Mouse (Mus musculus): ENCODE results near the gene Abraxas2. TPM values are rescaled to one million over a fixed set of nuclear protein-coding genes. Genes with fewer than 3 reads are reported as not detected.

The Abraxas2 gene
- total and polyA plus RNA-seq, 3 experiments = 30.1 to 31.1 TPM; not detected in 1

- H3K79me2 ChIP-seq (ENCODE audit: control insufficient read depth, insufficient read depth, low read length, poor library complexity) = no peaks in the 10 kb centered on the region
- H3K9me3 ChIP-seq (replicated peaks; ENCODE audit: insufficient read depth, low read length) = no peaks in the 10 kb centered on the region
- no peak overlapping the region for H3K4me3 ChIP-seq (ENCODE audit: control insufficient read depth in 1 of 2, insufficient read depth in 1 of 2, low read depth in 2 of 2, low read length in 2 of 2)
- no peaks in the 10 kb centered on the region; a peak in 2 of 4 replicates for H3K36me3 ChIP-seq (ENCODE audit: control insufficient read depth in 1 of 2, insufficient read depth in 2 of 2, low read length in 2 of 2)
- H3K9ac ChIP-seq (ENCODE audit: control insufficient read depth, low read depth, low read length, poor library complexity, severe bottlenecking) = no peak overlapping the region
- DNase-seq (ENCODE audit: low read depth, low spot score) = peak; percentile 33
- H3K4me1 ChIP-seq (ENCODE audit: control insufficient read depth in 1 of 2, insufficient read depth in 2 of 2, low read length in 2 of 2) = no peaks in the 10 kb centered on the region
- TF ChIP-seq TAL1 (IDR thresholded peaks at IDR 0.05; ENCODE audit: low read length) (peak; percentile 41), POLR2AphosphoS2 (IDR thresholded peaks at IDR 0.05; ENCODE audit: low read length) (no peak)
- H3K27ac ChIP-seq (ENCODE audit: control insufficient read depth, low read depth, low read length) = no peak overlapping the region
- no peaks in the 10 kb centered on the region for H3K27me3 ChIP-seq (ENCODE audit: control insufficient read depth in 1 of 2, insufficient read depth in 2 of 2, low read length in 2 of 2)
Measured at GRCm38 (mm10) chr7:132843152-132843551, 15.9 kb upstream of the Abraxas2 start.

DNA sequence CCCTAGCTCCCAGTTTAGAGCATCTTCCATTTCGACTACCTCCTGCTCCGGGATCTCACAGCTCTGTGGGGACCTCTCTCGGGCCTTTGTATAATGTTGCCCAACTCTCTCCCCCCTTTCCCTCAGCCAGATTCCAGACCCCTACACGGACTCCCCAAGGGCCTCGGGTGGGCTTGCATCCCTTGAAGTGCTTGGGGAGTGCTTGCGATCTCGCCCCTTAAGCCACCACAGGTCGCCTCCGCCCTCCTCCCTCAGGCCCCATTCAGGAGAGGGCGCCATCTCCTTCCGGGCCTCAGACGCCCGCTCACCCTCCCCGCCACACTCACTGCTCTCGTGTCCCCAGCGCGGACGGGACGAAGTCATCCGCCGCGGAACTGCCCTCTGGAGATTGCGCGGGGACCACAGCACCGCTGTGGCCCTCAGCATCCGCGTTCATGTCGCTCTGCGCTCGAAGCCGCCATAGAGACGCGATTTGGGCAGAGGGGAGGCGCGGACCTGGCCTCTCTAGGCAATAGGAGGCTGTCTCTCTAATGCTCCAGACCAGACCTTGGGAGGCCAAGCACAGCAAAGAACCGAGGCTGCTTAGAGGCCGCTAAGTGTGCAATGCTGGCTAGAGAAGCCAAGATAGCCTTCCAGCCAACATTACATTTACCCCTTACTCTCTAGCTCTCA is 6.7 kb upstream of the Abraxas2 start, which contains the start of gene Eef1akmt2:
Gene Eef1akmt2 (minus strand): TSS at position 501 of the 672 bp plus-strand sequence.
- Histone ChIP-seq H3K36me3 (ENCODE audit: control insufficient read depth in 1 of 2, insufficient read depth in 2 of 2, low read length in 2 of 2) (peaks cover 3 to 18% of the 10 kb centered on the region in 2 experiments; a peak in 3 of 4 replicates), H3K4me1 (ENCODE audit: control insufficient read depth in 1 of 2, insufficient read depth in 2 of 2, low read length in 2 of 2) (peaks cover 8% of the 10 kb centered on the region in 2 experiments), H3K9ac (ENCODE audit: control insufficient read depth, low read depth, low read length, poor library complexity, severe bottlenecking) (peak within 1 kb of the TSS; percentile 85), H3K9me3 (replicated peaks; ENCODE audit: insufficient read depth, low read length) (no peaks in the 10 kb centered on the region), H3K79me2 (ENCODE audit: control insufficient read depth, insufficient read depth, low read length, poor library complexity) (peaks cover 3% of the 10 kb centered on the region), H3K27me3 (ENCODE audit: control insufficient read depth in 1 of 2, insufficient read depth in 2 of 2, low read length in 2 of 2) (no peaks in the 10 kb centered on the region), H3K4me3 (ENCODE audit: control insufficient read depth in 1 of 2, insufficient read depth in 1 of 2, low read depth in 2 of 2, low read length in 2 of 2) (peak within 1 kb of the TSS; percentile 77 to 95), H3K27ac (ENCODE audit: control insufficient read depth, low read depth, low read length) (peak within 1 kb of the TSS; percentile 73)
- DNase-seq (ENCODE audit: low read depth, low spot score) = peak; percentile 93
- TF ChIP-seq NELFE (IDR thresholded peaks at IDR 0.05; ENCODE audit: low read depth, low read length) = peak; percentile 86
- no peak for TF ChIP-seq RAD21 (IDR thresholded peaks at IDR 0.05; ENCODE audit: low read depth, low read length)
- TF ChIP-seq POLR2AphosphoS5 (IDR thresholded peaks at IDR 0.05; ENCODE audit: borderline replicate concordance, low read depth, low read length) = peak; percentile 21; the same call in 1 of the 2 replicates
- no peak for TF ChIP-seq GATA1 (IDR thresholded peaks at IDR 0.05; ENCODE audit: low read depth, low read length)
- peak; percentile 72 for TF ChIP-seq SIN3A (IDR thresholded peaks at IDR 0.05; ENCODE audit: low read length)
- TF ChIP-seq POLR2A (IDR thresholded peaks at IDR 0.05; ENCODE audit: control insufficient read depth in 1 of 2, insufficient read depth in 1 of 2, low read depth in 1 of 2, low read length in 2 of 2, poor library complexity in 1 of 2) = peak in 1 of 2 experiments; percentile 90
- TF ChIP-seq ZC3H11A (IDR thresholded peaks at IDR 0.05; ENCODE audit: low read depth, low read length) = no peak
- no peak for TF ChIP-seq MAFK (IDR thresholded peaks at IDR 0.05; ENCODE audit: borderline replicate concordance, low read depth, low read length)
- TF ChIP-seq ZNF384 (IDR thresholded peaks at IDR 0.05; ENCODE audit: low read depth, low read length) = no peak
- 0 out of 2 replicates have a peak, but pooled peaks have one; percentile 34 for TF ChIP-seq RCOR1 (IDR thresholded peaks at IDR 0.05; ENCODE audit: low read depth, low read length)
- TF ChIP-seq USF1 (IDR thresholded peaks at IDR 0.05; ENCODE audit: low read depth, low read length) = no peak
- no peak for TF ChIP-seq EP300 (IDR thresholded peaks at IDR 0.05; ENCODE audit: low read depth in 1 of 2, low read length in 2 of 2)
- TF ChIP-seq TAL1 (IDR thresholded peaks at IDR 0.05; ENCODE audit: low read length) = no peak
- 0 out of 2 replicates have a peak, but pooled peaks have one; percentile 47 for TF ChIP-seq UBTF (IDR thresholded peaks at IDR 0.05; ENCODE audit: borderline replicate concordance, insufficient read depth, low read depth, low read length)
- TF ChIP-seq MYC (IDR thresholded peaks at IDR 0.05; ENCODE audit: low read depth, low read length) = no peak; the same call in 1 of the 2 replicates
- peak in 1 of 3 experiments; percentile 41; a peak in 2 of 6 replicates for TF ChIP-seq CTCF (IDR thresholded peaks at IDR 0.05 in 2 of 3, conservative IDR thresholded peaks at IDR 0.05 in 1 of 3; ENCODE audit: control insufficient read depth in 1 of 3, insufficient read depth in 1 of 3, low read depth in 2 of 3, low read length in 3 of 3, poor library complexity in 1 of 3, severe bottlenecking in 1 of 3)
- peak; percentile 82; the same call in 1 of the 2 replicates for TF ChIP-seq TBP (IDR thresholded peaks at IDR 0.05; ENCODE audit: low read depth, low read length)
- TF ChIP-seq CHD1 (IDR thresholded peaks at IDR 0.05; ENCODE audit: low read depth, low read length) = no peak
- peak; percentile 52; the same call in 1 of the 2 replicates for TF ChIP-seq GABPA (IDR thresholded peaks at IDR 0.05; ENCODE audit: low read depth, low read length)
- no peak for TF ChIP-seq JUND (IDR thresholded peaks at IDR 0.05; ENCODE audit: low read depth, low read length)
- no peak for TF ChIP-seq ZKSCAN1 (IDR thresholded peaks at IDR 0.05; ENCODE audit: low read depth, low read length)
- TF ChIP-seq ELF1 (IDR thresholded peaks at IDR 0.05; ENCODE audit: low read depth, low read length) = peak; percentile 53; the same call in 1 of the 2 replicates
- peak; percentile 79 for TF ChIP-seq TCF12 (IDR thresholded peaks at IDR 0.05; ENCODE audit: low read depth, low read length)
- no peak for TF ChIP-seq NRF1 (IDR thresholded peaks at IDR 0.05; ENCODE audit: insufficient read depth, low read depth, low read length, poor library complexity, severe bottlenecking)
- TF ChIP-seq HCFC1 (IDR thresholded peaks at IDR 0.05; ENCODE audit: low read depth, low read length) = peak; percentile 88
- TF ChIP-seq MYB (IDR thresholded peaks at IDR 0.05; ENCODE audit: low read depth, low read length) = no peak
- no peak for TF ChIP-seq ETS1 (IDR thresholded peaks at IDR 0.05; ENCODE audit: low read depth, low read length)
- TF ChIP-seq KAT2A (conservative IDR thresholded peaks at IDR 0.05; ENCODE audit: low read depth, low read length) = peak; percentile 49
- 0 out of 2 replicates have a peak, but pooled peaks have one; percentile 7 for TF ChIP-seq SMC3 (IDR thresholded peaks at IDR 0.05; ENCODE audit: low read depth, low read length)
